Comparison of ENCODE assay signal across 8 mouse cellular contexts in the genomic region with DNA sequence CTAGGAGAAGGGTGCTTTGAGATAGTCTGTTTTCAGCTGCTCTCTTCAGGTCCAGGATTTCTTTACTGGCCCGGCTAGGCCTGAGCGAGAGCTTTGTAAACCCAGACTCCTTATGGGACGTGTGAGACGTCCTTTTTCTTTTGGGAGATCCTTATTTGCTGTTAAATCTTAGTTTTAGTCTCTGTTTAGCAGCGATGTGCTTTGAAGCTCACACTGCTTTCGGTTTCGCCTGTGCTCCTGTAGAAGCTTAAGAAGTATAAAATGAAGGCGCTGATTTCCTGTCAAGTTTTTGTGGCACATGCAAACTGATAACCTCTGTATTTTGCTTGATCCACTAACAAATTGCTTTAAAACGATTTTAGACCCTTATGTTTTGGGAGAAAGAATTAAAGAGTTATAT. TPM values are rescaled to one million over a fixed set of nuclear protein-coding genes. Genes with fewer than 3 reads are reported as not detected.
DNase-seq lines count a peak whose midpoint lies in the region; ATAC-seq and TF ChIP-seq lines count a peak whose summit lies in the region.

No protein-coding gene starts in this region.

- H3K27ac ChIP-seq in lung, embryonic 14.5 days (ENCODE audit: low read depth) = peak overlapping the region; percentile 70; the same call in 1 of the 2 replicates
- H3K27ac ChIP-seq in embryonic facial prominence, embryonic 11.5 days (replicated peaks; ENCODE audit: low read depth, low read length) = no peak overlapping the region
- H3K27ac ChIP-seq in limb, embryonic 11.5 days (replicated peaks; ENCODE audit: low read depth, low read length) = no peak overlapping the region; the same call in 1 of the 2 replicates
- no peak overlapping the region for H3K27ac ChIP-seq in olfactory bulb, adult 2 months (ENCODE audit: insufficient read depth, low read depth, low read length)

- H3K4me3 ChIP-seq in lung, embryonic 14.5 days (ENCODE audit: low read depth, low read length) = peak overlapping the region; percentile 91
- peak overlapping the region; percentile 87 for H3K4me3 ChIP-seq in embryonic facial prominence, embryonic 11.5 days (ENCODE audit: low read depth, low read length)
- peak overlapping the region; percentile 92 for H3K4me3 ChIP-seq in limb, embryonic 11.5 days (ENCODE audit: low read depth, low read length)
- H3K4me3 ChIP-seq in olfactory bulb, adult 2 months (ENCODE audit: insufficient read depth, low read depth, low read length) = peak overlapping the region; percentile 85

- WGBS in lung, embryonic 14.5 days = under 1% methylated on average over 9 of the region's 9 CpGs
- WGBS in embryonic facial prominence, embryonic 11.5 days = under 1% methylated on average over 9 of the region's 9 CpGs
- 1% methylated on average over 9 of the region's 9 CpGs for WGBS in limb, embryonic 11.5 days
- 2% methylated on average over 9 of the region's 9 CpGs for WGBS in olfactory bulb, adult 2 months

- H3K9me3 ChIP-seq in lung, embryonic 14.5 days (ENCODE audit: low read depth, low read length) = no peaks in the 10 kb centered on the region
- no peaks in the 10 kb centered on the region for H3K9me3 ChIP-seq in embryonic facial prominence, embryonic 11.5 days (replicated peaks; ENCODE audit: control insufficient read depth, low read length)
- no peaks in the 10 kb centered on the region for H3K9me3 ChIP-seq in limb, embryonic 11.5 days (ENCODE audit: control insufficient read depth, low read length)

- no peak for TF ChIP-seq POLR2A in olfactory bulb, adult 2 months (IDR thresholded peaks at IDR 0.05; ENCODE audit: insufficient read depth, low read depth, low read length)

- DNase-seq in lung, embryonic 14.5 days = no peak
- DNase-seq in lung, postnatal 36 days = no peak
- no peak for DNase-seq in embryonic facial prominence, embryonic 11.5 days (ENCODE audit: low spot score)
- no peak for DNase-seq in limb, embryonic 11.5 days (ENCODE audit: low spot score)
- no peak for DNase-seq in B cell, adult 2 months
- no peak for DNase-seq in layer of hippocampus, postnatal 14 days (ENCODE audit: low spot score in 2 of 2)
- no peak for DNase-seq in lung, postnatal 25 days (ENCODE audit: low spot score)

- H3K27me3 ChIP-seq in lung, embryonic 14.5 days (ENCODE audit: insufficient read depth, low read length) = no peaks in the 10 kb centered on the region
- no peaks in the 10 kb centered on the region for H3K27me3 ChIP-seq in embryonic facial prominence, embryonic 11.5 days (ENCODE audit: control insufficient read depth, insufficient read depth, low read length)
- H3K27me3 ChIP-seq in limb, embryonic 11.5 days (ENCODE audit: control insufficient read depth, insufficient read depth, low read length) = no peaks in the 10 kb centered on the region

- TF ChIP-seq CTCF in lung, embryonic 14.5 days (IDR thresholded peaks at IDR 0.05; ENCODE audit: low read depth) = no peak
- no peak for TF ChIP-seq CTCF in olfactory bulb, adult 2 months (IDR thresholded peaks at IDR 0.05; ENCODE audit: insufficient read depth, low read depth, low read length)

- H3K4me1 ChIP-seq in lung, embryonic 14.5 days (ENCODE audit: insufficient read depth) = 0 out of 2 replicates have a peak, but pooled peaks cover 5% of the 10 kb centered on the region
- no peaks in the 10 kb centered on the region for H3K4me1 ChIP-seq in embryonic facial prominence, embryonic 11.5 days (ENCODE audit: control insufficient read depth, insufficient read depth, low read length)
- H3K4me1 ChIP-seq in limb, embryonic 11.5 days (ENCODE audit: control insufficient read depth, insufficient read depth, low read length) = no peaks in the 10 kb centered on the region
- H3K4me1 ChIP-seq in olfactory bulb, adult 2 months (ENCODE audit: control insufficient read depth, insufficient read depth, low read length) = peaks cover 4% of the 10 kb centered on the region; the same call in 1 of the 2 replicates

- peak overlapping the region; percentile 93 for H3K9ac ChIP-seq in lung, embryonic 14.5 days
- H3K9ac ChIP-seq in embryonic facial prominence, embryonic 11.5 days (replicated peaks; ENCODE audit: low read length) = peak overlapping the region; percentile 90
- peak overlapping the region; percentile 90 for H3K9ac ChIP-seq in limb, embryonic 11.5 days (ENCODE audit: low read length)

- H3K36me3 ChIP-seq in lung, embryonic 14.5 days (ENCODE audit: insufficient read depth) = peaks cover 37% of the 10 kb centered on the region
- H3K36me3 ChIP-seq in embryonic facial prominence, embryonic 11.5 days (replicated peaks; ENCODE audit: control insufficient read depth, insufficient read depth, low read depth, low read length) = peaks cover 3% of the 10 kb centered on the region
- peaks cover 8% of the 10 kb centered on the region; the same call in 1 of the 2 replicates for H3K36me3 ChIP-seq in limb, embryonic 11.5 days (ENCODE audit: control insufficient read depth, insufficient read depth, low read length)

- ATAC-seq in lung, embryonic 14.5 days (ENCODE audit: insufficient read depth) = no peak
- no peak for ATAC-seq in embryonic facial prominence, embryonic 11.5 days (replicated peaks; ENCODE audit: insufficient number of reproducible peaks, low FRiP score, low TSS enrichment, low read depth)
- ATAC-seq in limb, embryonic 11.5 days (ENCODE audit: insufficient number of reproducible peaks, low FRiP score, low TSS enrichment, low read depth) = no peak

- peak overlapping the region; percentile 70 for H3K4me2 ChIP-seq in lung, embryonic 14.5 days
- H3K4me2 ChIP-seq in embryonic facial prominence, embryonic 11.5 days (ENCODE audit: low read depth, low read length) = peak overlapping the region; percentile 41
- peak overlapping the region; percentile 62 for H3K4me2 ChIP-seq in limb, embryonic 11.5 days (ENCODE audit: low read depth, severe bottlenecking)

RNA-seq across cellular contexts. Expression of a gene that starts 0.5 kb away (rescaled TPM):
- polyA plus RNA-seq in lung, embryonic 14.5 days (2014; fragmentation: Nextera tagmentation; extraction: Ambion mirVana) = 198 and 212 TPM in 2 replicates
- 243 and 244 TPM in 2 replicates for polyA plus RNA-seq in embryonic facial prominence, embryonic 11.5 days (2014; fragmentation: Nextera tagmentation; extraction: Ambion mirVana)
- polyA plus RNA-seq in limb, embryonic 11.5 days (2014; fragmentation: Nextera tagmentation; extraction: Ambion mirVana) = 219 and 232 TPM in 2 replicates
- not detected in 2 replicates for polyA plus RNA-seq in olfactory bulb, adult 2 months (2012; ENCODE audit: insufficient read depth, insufficient read length, low replicate concordance, missing spikeins)
- total RNA-seq in layer of hippocampus, postnatal 14 days (2021) = 10 to 100 TPM; 61.1 to 67.7 TPM

RNA-seq across cellular contexts. Expression of a gene that starts 0.6 kb away (rescaled TPM):
- 101 and 109 TPM in 2 replicates for polyA plus RNA-seq in lung, embryonic 14.5 days (2014; fragmentation: Nextera tagmentation; extraction: Ambion mirVana)
- polyA plus RNA-seq in embryonic facial prominence, embryonic 11.5 days (2014; fragmentation: Nextera tagmentation; extraction: Ambion mirVana) = 128 and 133 TPM in 2 replicates
- polyA plus RNA-seq in limb, embryonic 11.5 days (2014; fragmentation: Nextera tagmentation; extraction: Ambion mirVana) = 117 and 123 TPM in 2 replicates
- polyA plus RNA-seq in olfactory bulb, adult 2 months (2012; ENCODE audit: insufficient read depth, insufficient read length, low replicate concordance, missing spikeins) = not detected in 2 replicates
- 10 to 100 TPM; 29.9 to 41.8 TPM for total RNA-seq in layer of hippocampus, postnatal 14 days (2021)

RNA-seq across cellular contexts. Expression of a gene that starts 16.4 kb away (rescaled TPM):
- polyA plus RNA-seq in lung, embryonic 14.5 days (2014; fragmentation: Nextera tagmentation; extraction: Ambion mirVana) = 24.8 and 26.8 TPM in 2 replicates
- polyA plus RNA-seq in embryonic facial prominence, embryonic 11.5 days (2014; fragmentation: Nextera tagmentation; extraction: Ambion mirVana) = 35.3 and 38.5 TPM in 2 replicates
- 35.0 and 35.2 TPM in 2 replicates for polyA plus RNA-seq in limb, embryonic 11.5 days (2014; fragmentation: Nextera tagmentation; extraction: Ambion mirVana)
- polyA plus RNA-seq in olfactory bulb, adult 2 months (2012; ENCODE audit: insufficient read depth, insufficient read length, low replicate concordance, missing spikeins) = not detected in 2 replicates
- 10 to 100 TPM; 18.9 to 22.4 TPM for total RNA-seq in layer of hippocampus, postnatal 14 days (2021)

Comparison
In these comparisons a context has a peak if more than half of its experiments do, and no peak if none do; other contexts are left out.
1. RNA of a gene that starts 0.6 kb away (polyA plus RNA-seq): 128 to 133 TPM in embryonic facial prominence, embryonic 11.5 days, 117 to 123 TPM in limb, embryonic 11.5 days and 101 to 109 TPM in lung, embryonic 14.5 days; not detected in olfactory bulb, adult 2 months; every median in the first group is over 100 times any median in the second.
2. RNA of a gene that starts 16.4 kb away (polyA plus RNA-seq): 35.3 to 38.5 TPM in embryonic facial prominence, embryonic 11.5 days, 35.0 to 35.2 TPM in limb, embryonic 11.5 days and 24.8 to 26.8 TPM in lung, embryonic 14.5 days; not detected in olfactory bulb, adult 2 months; every median in the first group is over 10 times any median in the second.
3. Peak in every context shown above with its lines, with median percentiles within 50 percentile points of each other: H3K4me2 ChIP-seq, H3K4me3 ChIP-seq and H3K9ac ChIP-seq.